Mouse (Mus musculus) limb, embryonic 15.5 days (tissue): Measurements from ENCODE around the gene Clmn. TPM values are rescaled to one million over a fixed set of nuclear protein-coding genes. Genes with fewer than 3 reads are reported as not detected.
A peak's percentile ranks its signal among the peaks of the same experiment; 100 is the strongest.

Source experiments
- ATAC-seq: fragments of 200-750 bp; cut with Nextera tagmentation; 2 replicates; pipeline ENCODE4 v1.8.0; 2017; ENCODE audit warnings: low read depth, moderate TSS enrichment; ENCODE audit not compliant: insufficient number of reproducible peaks, low FRiP score, low TSS enrichment
- H3K27ac ChIP-seq: fragments of 300-500 bp; sonication (generic); 2 replicates; pipeline ENCODE4 v1.5.1; 2015; ENCODE audit warnings: moderate library complexity, mild to moderate bottlenecking, inconsistent platforms
- H3K27me3 ChIP-seq: fragments of 300-500 bp; sonication (generic); 2 replicates; pipeline ENCODE4 v1.6.1; 2015; ENCODE audit warnings: inconsistent platforms
- H3K36me3 ChIP-seq: fragments of 300-500 bp; sonication (generic); 2 replicates; pipeline ENCODE4 v1.6.1; 2015; ENCODE audit warnings: inconsistent platforms
- H3K4me1 ChIP-seq: fragments of 300-500 bp; sonication (generic); 2 replicates; pipeline ENCODE4 v1.6.1; 2015; ENCODE audit warnings: inconsistent platforms
- H3K4me2 ChIP-seq: fragments of 300-500 bp; sonication (generic); 2 replicates; pipeline ENCODE4 v1.6.1; 2015; ENCODE audit warnings: mild to moderate bottlenecking, inconsistent platforms
- H3K4me3 ChIP-seq: fragments of 300-500 bp; sonication (generic); 2 replicates; pipeline ENCODE4 v1.5.1; 2015; ENCODE audit warnings: mild to moderate bottlenecking, inconsistent platforms
- H3K9ac ChIP-seq: fragments of 300-500 bp; sonication (generic); 2 replicates; pipeline ENCODE4 v1.6.1; 2015; ENCODE audit warnings: inconsistent platforms
- H3K9me3 ChIP-seq: fragments of 300-500 bp; sonication (generic); 2 replicates; pipeline ENCODE4 v1.6.1; 2016; ENCODE audit warnings: inconsistent platforms
- WGBS: fragments of 180-500 bp; shearing (Covaris S2); methylation state at CpG from one replicate; pipeline ENCODE4 v1.1.7; 2015; 5-methylcytosine and 5-hydroxymethylcytosine counted together
- polyA plus RNA-seq: library from polyadenylated mRNA; unstranded; fragments of >200 nt; fragmentation: Nextera tagmentation; extraction: Ambion mirVana; gene quantifications from 2 replicates; pipeline ENCODE4 v1.2.1, GENCODE M21; 2015

Gene Clmn
- polyA plus RNA-seq, 1 experiment from 2014 or later, result 2.2 TPM

GRCm38 (mm10) chr12:104767183-104767582 lies 97.7 kb downstream of the Clmn start:
- H3K4me2 ChIP-seq, result no peak overlapping the region
- WGBS, result 83% methylated on average over 4 of the region's 4 CpGs
- H3K9ac ChIP-seq, result no peak overlapping the region
- no peak overlapping the region for H3K27ac ChIP-seq
- ATAC-seq, result no peak
- 0 out of 2 replicates have a peak, but pooled peaks cover 3% of the 10 kb centered on the region for H3K36me3 ChIP-seq
- no peaks in the 10 kb centered on the region for H3K9me3 ChIP-seq
- H3K4me1 ChIP-seq, result peaks cover 39% of the 10 kb centered on the region
- H3K27me3 ChIP-seq, result peaks cover 28% of the 10 kb centered on the region; the same call in 1 of the 2 replicates
- H3K4me3 ChIP-seq, result no peak overlapping the region

- ATAC-seq, result no peak
- Histone ChIP-seq H3K36me3 (no peaks in the 10 kb centered on the region), H3K9me3 (no peaks in the 10 kb centered on the region), H3K9ac (no peak overlapping the region), H3K4me3 (no peak overlapping the region), H3K4me2 (no peak overlapping the region), H3K4me1 (peaks cover 39% of the 10 kb centered on the region), H3K27ac (no peak overlapping the region), H3K27me3 (0 out of 2 replicates have a peak, but pooled peaks cover 15% of the 10 kb centered on the region)
- 58% methylated on average over 7 of the region's 7 CpGs for WGBS
Observed at GRCm38 (mm10) chr12:104765761-104766160, 99.1 kb downstream of the Clmn start.

- no peak overlapping the region for H3K4me3 ChIP-seq
- no peak for ATAC-seq
- no peaks in the 10 kb centered on the region for H3K9me3 ChIP-seq
- H3K4me1 ChIP-seq, result peaks cover 38% of the 10 kb centered on the region
- H3K36me3 ChIP-seq, result no peaks in the 10 kb centered on the region
- H3K9ac ChIP-seq, result no peak overlapping the region
- WGBS, result 38% methylated on average over 5 of the region's 5 CpGs
- H3K27me3 ChIP-seq, result 0 out of 2 replicates have a peak, but pooled peaks cover 11% of the 10 kb centered on the region
- H3K4me2 ChIP-seq, result no peak overlapping the region
- no peak overlapping the region for H3K27ac ChIP-seq
Observed at GRCm38 (mm10) chr12:104765116-104765515, 99.8 kb downstream of the Clmn start.

- WGBS, result 60% methylated on average over 6 of the region's 6 CpGs
- Histone ChIP-seq H3K27me3 (0 out of 2 replicates have a peak, but pooled peaks cover 11% of the 10 kb centered on the region), H3K9me3 (no peaks in the 10 kb centered on the region), H3K4me2 (no peak overlapping the region), H3K9ac (no peak overlapping the region), H3K36me3 (no peaks in the 10 kb centered on the region), H3K4me1 (peaks cover 27% of the 10 kb centered on the region), H3K4me3 (no peak overlapping the region), H3K27ac (no peak overlapping the region)
- ATAC-seq, result no peak
Observed at GRCm38 (mm10) chr12:104763918-104764317, 101.0 kb downstream of the Clmn start.

GRCm38 (mm10) chr12:104761411-104761810 lies 103.5 kb downstream of the Clmn start:
- Histone ChIP-seq H3K4me2 (no peak overlapping the region), H3K4me3 (no peak overlapping the region), H3K36me3 (no peaks in the 10 kb centered on the region), H3K27ac (no peak overlapping the region), H3K9ac (no peak overlapping the region), H3K9me3 (no peaks in the 10 kb centered on the region), H3K27me3 (0 out of 2 replicates have a peak, but pooled peaks cover 2% of the 10 kb centered on the region), H3K4me1 (peaks cover 11% of the 10 kb centered on the region)
- ATAC-seq, result no peak
- WGBS, result 83% methylated on average over 8 of the region's 8 CpGs

- H3K4me3 ChIP-seq, result no peak overlapping the region
- ATAC-seq, result no peak
- no peak overlapping the region for H3K4me2 ChIP-seq
- H3K4me1 ChIP-seq, result no peaks in the 10 kb centered on the region
- 87% methylated on average over 7 of the region's 7 CpGs for WGBS
- no peak overlapping the region for H3K27ac ChIP-seq
- no peaks in the 10 kb centered on the region for H3K27me3 ChIP-seq
- H3K9ac ChIP-seq, result no peak overlapping the region
- no peaks in the 10 kb centered on the region for H3K9me3 ChIP-seq
- H3K36me3 ChIP-seq, result no peaks in the 10 kb centered on the region
Observed at GRCm38 (mm10) chr12:104758066-104758465, 106.8 kb downstream of the Clmn start.

- Histone ChIP-seq H3K4me2 (no peak overlapping the region), H3K36me3 (peaks cover 9% of the 10 kb centered on the region; the same call in 1 of the 2 replicates), H3K9me3 (no peaks in the 10 kb centered on the region), H3K9ac (no peak overlapping the region), H3K4me1 (peaks cover 26% of the 10 kb centered on the region), H3K4me3 (no peak overlapping the region), H3K27ac (no peak overlapping the region), H3K27me3 (no peaks in the 10 kb centered on the region)
- ATAC-seq, result no peak
- 62% methylated on average over 4 of the region's 4 CpGs for WGBS
Observed at GRCm38 (mm10) chr12:104753686-104754085, 111.2 kb downstream of the Clmn start.

GRCm38 (mm10) chr12:104751814-104752765 lies 112.8 kb downstream of the Clmn start, which contains the start of gene Dicer1:
Dicer1 (minus strand) TSS chr12:104751952.
- H3K27ac ChIP-seq, result peak within 1 kb of the TSS; percentile 94
- peak; percentile 94 for ATAC-seq
- peak within 1 kb of the TSS; percentile 91 for H3K4me3 ChIP-seq
- H3K9me3 ChIP-seq, result no peaks in the 10 kb centered on the region
- H3K4me2 ChIP-seq, result peak within 1 kb of the TSS; percentile 84
- H3K4me1 ChIP-seq, result peaks cover 26% of the 10 kb centered on the region
- under 1% methylated on average over 81 of the region's 94 CpGs for WGBS
- H3K36me3 ChIP-seq, result peaks cover 9% of the 10 kb centered on the region; the same call in 1 of the 2 replicates
- H3K27me3 ChIP-seq, result no peaks in the 10 kb centered on the region
- peak within 1 kb of the TSS; percentile 89 for H3K9ac ChIP-seq

GRCm38 (mm10) chr12:104751331-104751813 lies 113.5 kb downstream of the Clmn start:
- Histone ChIP-seq H3K4me3 (peak overlapping the region; percentile 91), H3K27ac (peak overlapping the region; percentile 94), H3K4me1 (peaks cover 26% of the 10 kb centered on the region), H3K9me3 (no peaks in the 10 kb centered on the region), H3K4me2 (peak overlapping the region; percentile 84), H3K36me3 (peaks cover 9% of the 10 kb centered on the region; the same call in 1 of the 2 replicates), H3K27me3 (no peaks in the 10 kb centered on the region), H3K9ac (peak overlapping the region; percentile 89)
- under 1% methylated on average over 52 of the region's 52 CpGs for WGBS
- peak; percentile 7; the same call in 1 of the 2 replicates for ATAC-seq

GRCm38 (mm10) chr12:104748946-104749345 lies 115.9 kb downstream of the Clmn start:
- Histone ChIP-seq H3K4me2 (no peak overlapping the region), H3K9ac (no peak overlapping the region), H3K4me3 (no peak overlapping the region), H3K4me1 (peaks cover 26% of the 10 kb centered on the region), H3K27me3 (no peaks in the 10 kb centered on the region), H3K27ac (no peak overlapping the region), H3K9me3 (no peaks in the 10 kb centered on the region), H3K36me3 (peaks cover 9% of the 10 kb centered on the region; the same call in 1 of the 2 replicates)
- ATAC-seq, result no peak
- 87% methylated on average over 2 of the region's 2 CpGs for WGBS

GRCm38 (mm10) chr12:104747252-104747651 lies 117.6 kb downstream of the Clmn start:
- no peaks in the 10 kb centered on the region for H3K27me3 ChIP-seq
- H3K9me3 ChIP-seq, result no peaks in the 10 kb centered on the region
- H3K4me1 ChIP-seq, result peaks cover 32% of the 10 kb centered on the region
- no peak for ATAC-seq
- 95% methylated on average over 5 of the region's 5 CpGs for WGBS
- no peak overlapping the region for H3K4me2 ChIP-seq
- no peak overlapping the region for H3K27ac ChIP-seq
- peaks cover 9% of the 10 kb centered on the region; the same call in 1 of the 2 replicates for H3K36me3 ChIP-seq
- H3K4me3 ChIP-seq, result no peak overlapping the region
- H3K9ac ChIP-seq, result no peak overlapping the region

GRCm38 (mm10) chr12:104746601-104747000 lies 118.3 kb downstream of the Clmn start:
- no peak for ATAC-seq
- WGBS, result 92% methylated on average over 2 of the region's 2 CpGs
- peaks cover 9% of the 10 kb centered on the region; the same call in 1 of the 2 replicates for H3K36me3 ChIP-seq
- H3K4me1 ChIP-seq, result peaks cover 36% of the 10 kb centered on the region
- no peak overlapping the region for H3K4me3 ChIP-seq
- H3K4me2 ChIP-seq, result no peak overlapping the region
- no peaks in the 10 kb centered on the region for H3K27me3 ChIP-seq
- no peaks in the 10 kb centered on the region for H3K9me3 ChIP-seq
- no peak overlapping the region for H3K9ac ChIP-seq
- no peak overlapping the region for H3K27ac ChIP-seq
